Mouse (Mus musculus) cortical plate, adult 2 months (tissue): Measurements from ENCODE around the gene 1700012P22Rik.

Source experiments
- CTCF ChIP-seq: fragments of 200-500 bp; IDR thresholded peaks from 2 replicates; pipeline ENCODE4 v1.5.1; 2011; ENCODE audit warnings: mild to moderate bottlenecking, control low read depth, low read length; ENCODE audit not compliant: insufficient read depth; ENCODE audit errors: extremely low read depth
- POLR2A ChIP-seq: fragments of 200-500 bp; IDR thresholded peaks from 2 replicates; pipeline ENCODE4 v1.6.1; 2011; ENCODE audit warnings: mild to moderate bottlenecking, low read length, control low read depth; ENCODE audit not compliant: insufficient read depth; ENCODE audit errors: extremely low read depth

DNA sequence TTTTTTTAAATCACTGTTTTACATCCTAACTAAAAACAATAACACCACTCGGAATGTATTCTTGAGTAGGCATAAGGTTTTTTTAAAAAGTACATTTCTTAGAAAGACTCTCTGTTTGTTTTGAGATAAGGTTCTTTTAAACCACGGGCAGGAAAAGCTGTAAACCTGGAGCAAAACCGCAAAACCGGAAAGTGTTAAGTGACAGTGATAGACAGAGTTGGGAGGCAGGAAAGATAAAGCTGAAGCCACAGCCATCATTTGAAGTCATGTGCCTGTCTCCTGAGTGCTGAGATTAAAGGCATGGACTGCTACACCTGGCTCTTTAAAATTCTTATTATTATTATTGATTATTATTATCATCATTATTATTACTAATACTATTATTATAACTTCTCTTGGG lies 35.9 kb downstream of the 1700012P22Rik start:
- TF ChIP-seq CTCF (no peak), POLR2A (no peak)
